Mouse (Mus musculus) forebrain, embryonic 11.5 days (tissue): Measurements from ENCODE around the gene Tut7. TPM values are rescaled to one million over a fixed set of nuclear protein-coding genes. Genes with fewer than 3 reads are reported as not detected.
"Not testable (repeated sequence)": the region's sequence is repeated elsewhere in the genome, so short reads cannot be mapped to it uniquely, and the experiment has no call there.

Source experiments
- ATAC-seq: fragments of 200-750 bp; cut with Nextera tagmentation; replicated peaks from 2 replicates; pipeline ENCODE4 v1.8.0; 2017; ENCODE audit warnings: moderate TSS enrichment; ENCODE audit not compliant: low FRiP score
- DNase-seq: peaks from one replicate; pipeline ENCODE4 v3.0.0-alpha.2; 2017; ENCODE audit warnings: low spot score
- H3K27ac ChIP-seq: fragments of 300-500 bp; sonication (generic); 2 replicates; pipeline ENCODE4 v1.5.1; 2014; ENCODE audit warnings: low read depth, low read length
- H3K27me3 ChIP-seq: fragments of 300-500 bp; sonication (generic); 2 replicates; pipeline ENCODE4 v1.6.1; 2014; ENCODE audit warnings: mild to moderate bottlenecking, low read length, mixed read lengths; ENCODE audit not compliant: control insufficient read depth, insufficient read depth
- H3K36me3 ChIP-seq: fragments of 300-500 bp; sonication (generic); 2 replicates; pipeline ENCODE4 v1.6.1; 2014; ENCODE audit warnings: mild to moderate bottlenecking, low read length, moderate library complexity, mixed read lengths; ENCODE audit not compliant: control insufficient read depth, insufficient read depth
- H3K4me1 ChIP-seq: fragments of 300-500 bp; sonication (generic); replicated peaks from 2 replicates; pipeline ENCODE4 v1.6.1; 2014; ENCODE audit warnings: low read length, mixed read lengths; ENCODE audit not compliant: control insufficient read depth, insufficient read depth
- H3K4me2 ChIP-seq: fragments of 300-500 bp; sonication (generic); 2 replicates; pipeline ENCODE4 v1.6.1; 2014; ENCODE audit warnings: low read depth, mild to moderate bottlenecking, low read length, moderate library complexity, mixed read lengths; ENCODE audit not compliant: severe bottlenecking
- H3K4me3 ChIP-seq: fragments of 300-500 bp; sonication (generic); 2 replicates; pipeline ENCODE4 v1.5.1; 2014; ENCODE audit warnings: low read depth, low read length
- H3K9ac ChIP-seq: fragments of 300-500 bp; sonication (generic); 2 replicates; pipeline ENCODE4 v1.6.1; 2014; ENCODE audit warnings: low read length
- H3K9me3 ChIP-seq: fragments of 300-500 bp; sonication (generic); 2 replicates; pipeline ENCODE4 v1.6.1; 2016; ENCODE audit warnings: low read length, mixed read lengths; ENCODE audit not compliant: control insufficient read depth
- WGBS: fragments of 180-500 bp; shearing (Covaris S2); extraction: QIAGEN DNeasy Blood & Tissue Kit; methylation state at CpG from one replicate; pipeline ENCODE4 v1.1.7; 2014; 5-methylcytosine and 5-hydroxymethylcytosine counted together
- polyA plus RNA-seq: library from polyadenylated mRNA; unstranded; fragments of >200 nt; fragmentation: Nextera tagmentation; extraction: Ambion mirVana; gene quantifications from 2 replicates; pipeline ENCODE4 v1.2.1, GENCODE M21; 2014

Tut7 gene
- polyA plus RNA-seq, 1 experiment from 2014 or later, result 55.5 TPM

- not testable (repeated sequence) for H3K36me3 ChIP-seq, H3K9ac ChIP-seq, H3K4me1 ChIP-seq, H3K27ac ChIP-seq, DNase-seq, ATAC-seq, H3K27me3 ChIP-seq, H3K4me3 ChIP-seq, H3K9me3 ChIP-seq, H3K4me2 ChIP-seq
- WGBS, result 88% methylated on average over 1 of the region's 1 CpGs
Observed at GRCm38 (mm10) chr13:59722089-59722488, 100.9 kb downstream of the Tut7 start.

Other genes starting within 250 kb of the Tut7 start
- gene Agtpbp1, start 237.9 kb downstream of the Tut7 start, polyA plus RNA-seq, result 20.4 and 21.0 TPM in 2 replicates
- 102 TPM in 2 replicates for gene Naa35, start 237.9 kb downstream of the Tut7 start, polyA plus RNA-seq
- 131 and 133 TPM in 2 replicates for gene Golm1, start 147.3 kb downstream of the Tut7 start, polyA plus RNA-seq
- not detected in 2 replicates for gene 4921517D22Rik, start 129.0 kb downstream of the Tut7 start, polyA plus RNA-seq
- not detected in 2 replicates for gene Spata31d1a, start 112.8 kb downstream of the Tut7 start, polyA plus RNA-seq
- gene Spata31d1b, start 110.9 kb downstream of the Tut7 start, polyA plus RNA-seq, result not detected in 2 replicates
- gene Spata31d1d, start 91.4 kb downstream of the Tut7 start, polyA plus RNA-seq, result not detected in 2 replicates
- gene 1700014D04Rik, start 76.4 kb downstream of the Tut7 start, polyA plus RNA-seq, result 0.16 TPM in 1 of 2 replicates, not detected in the other
- 113 and 116 TPM in 2 replicates for gene Isca1, start 53.3 kb downstream of the Tut7 start, polyA plus RNA-seq
- gene Gm49354, start 40.9 kb downstream of the Tut7 start, polyA plus RNA-seq, result not detected in 2 replicates